Mouse (Mus musculus) T-helper 2 cell (primary cell): ENCODE results near the gene Il4.

ENCODE experiments used
- in situ Hi-C: fragments of 300-600 bp; cut with MboI, MseI; formaldehyde crosslinking; loops from one replicate; pipeline ENCODE4 v1.15.1; 2025; ENCODE audit warnings: high pct_unique_total_duplicates

Il4 gene

DNA sequence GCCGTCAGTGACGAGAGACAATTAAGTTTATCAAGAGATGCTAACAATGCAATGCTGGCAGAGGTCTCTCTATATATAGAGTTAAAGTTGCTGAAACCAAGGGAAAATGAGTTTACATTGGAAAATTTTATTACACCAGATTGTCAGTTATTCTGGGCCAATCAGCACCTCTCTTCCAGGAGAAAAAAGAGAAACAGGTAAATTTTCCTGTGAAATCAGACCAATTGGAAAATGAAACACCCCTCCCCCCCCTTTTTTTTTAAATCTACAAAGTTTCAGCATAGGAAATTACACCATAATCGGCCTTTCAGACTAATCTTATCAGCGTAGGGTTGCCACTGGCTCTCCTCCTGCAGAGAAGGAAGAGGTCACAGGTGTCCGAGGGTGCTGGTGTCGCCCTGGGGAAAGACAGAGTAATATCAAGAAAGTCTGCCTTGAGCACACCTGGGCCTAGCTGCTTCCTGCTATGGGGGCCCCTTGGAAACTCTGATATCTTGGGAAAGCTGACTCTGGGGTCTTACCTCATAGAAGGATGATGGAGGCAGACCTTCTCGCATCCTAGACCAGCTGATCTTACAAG lies at the start of gene Il4:
Il4 (minus strand) TSS at position 51 of the 580 bp plus-strand sequence.
- in situ Hi-C loops, result no loop called here

DNA sequence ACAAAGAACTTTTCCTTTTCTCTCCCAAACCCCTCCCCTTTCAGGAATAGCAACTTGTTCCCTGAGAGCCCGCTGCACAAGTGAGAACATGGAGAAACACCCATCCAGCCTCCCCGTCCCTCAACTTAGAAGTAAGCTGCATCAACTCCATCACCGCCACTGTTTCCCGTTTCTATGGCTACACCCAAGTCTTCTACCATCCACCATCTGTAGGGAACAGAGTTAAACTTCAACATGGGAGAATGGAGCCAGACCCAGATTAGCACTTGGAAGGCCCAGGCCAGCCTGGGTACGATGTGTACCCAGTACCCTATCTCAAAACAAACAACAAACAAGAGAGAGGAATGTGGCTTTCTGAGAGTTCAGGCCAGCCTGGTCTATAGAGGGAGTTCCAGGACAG lies 45.6 kb upstream of the Il4 start:
- in situ Hi-C loops, result no loop called here

GRCm38 (mm10) chr11:53662794-53663674 lies 44.6 kb upstream of the Il4 start:
- in situ Hi-C loops, result no loop called here

GRCm38 (mm10) chr11:53657828-53658227 lies 39.4 kb upstream of the Il4 start:
- in situ Hi-C loops, result no loop called here

DNA sequence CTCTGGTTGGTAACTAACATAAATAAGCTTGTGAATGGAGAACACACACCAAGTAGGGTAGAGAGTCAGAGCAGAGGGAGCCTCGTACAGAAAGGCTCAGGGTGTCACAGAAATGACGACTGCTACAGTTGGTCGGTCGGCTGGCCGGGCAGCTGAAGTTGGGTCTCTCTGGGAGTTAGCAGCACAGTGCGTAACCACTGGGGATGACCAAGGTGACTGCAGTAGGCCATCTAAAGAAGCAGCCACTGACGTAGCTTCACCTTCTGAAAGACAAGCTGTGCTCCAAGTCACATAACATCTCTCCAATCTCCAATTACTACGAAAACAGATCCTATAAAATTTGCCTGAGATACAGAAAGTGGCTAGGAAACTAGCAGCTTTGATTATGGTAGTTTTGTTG lies 38.9 kb upstream of the Il4 start:
- in situ Hi-C loops, result no loop called here

DNA sequence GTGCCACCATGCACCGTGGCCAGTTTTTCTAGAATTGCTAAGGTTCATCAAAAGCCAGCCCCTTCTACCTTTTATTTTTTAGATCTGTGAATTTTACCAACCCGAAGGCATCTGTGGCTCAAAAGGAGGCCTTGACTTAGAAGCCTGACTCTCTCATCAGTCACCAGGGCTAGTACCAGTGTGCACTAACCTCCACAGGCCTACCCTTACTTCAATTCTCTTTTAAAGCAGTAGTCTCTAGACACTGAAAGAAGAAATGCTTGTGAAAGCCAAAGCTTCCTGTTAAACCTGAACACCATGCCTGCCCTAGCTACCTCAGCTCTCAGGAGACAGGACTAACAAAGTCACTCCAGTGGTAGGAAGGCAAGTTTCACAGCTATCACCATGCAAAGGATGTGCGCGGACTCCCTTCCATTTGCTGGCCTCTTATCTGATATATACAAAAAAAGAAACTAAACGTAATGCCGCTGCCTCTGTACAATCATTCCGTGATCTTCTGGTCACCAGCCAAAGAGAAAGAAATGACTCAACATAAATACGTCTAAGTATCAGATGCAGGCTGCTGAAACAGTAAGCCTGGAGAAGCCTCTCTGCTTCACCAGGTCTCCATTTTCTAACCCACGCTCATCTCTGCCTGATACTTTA lies 38.2 kb upstream of the Il4 start:
- in situ Hi-C loops, result no loop called here

- in situ Hi-C loops, result no loop called here
Measured at GRCm38 (mm10) chr11:53655043-53655442, 36.6 kb upstream of the Il4 start.

GRCm38 (mm10) chr11:53652427-53652826 lies 34.0 kb upstream of the Il4 start:
- in situ Hi-C loops, result no loop called here

DNA sequence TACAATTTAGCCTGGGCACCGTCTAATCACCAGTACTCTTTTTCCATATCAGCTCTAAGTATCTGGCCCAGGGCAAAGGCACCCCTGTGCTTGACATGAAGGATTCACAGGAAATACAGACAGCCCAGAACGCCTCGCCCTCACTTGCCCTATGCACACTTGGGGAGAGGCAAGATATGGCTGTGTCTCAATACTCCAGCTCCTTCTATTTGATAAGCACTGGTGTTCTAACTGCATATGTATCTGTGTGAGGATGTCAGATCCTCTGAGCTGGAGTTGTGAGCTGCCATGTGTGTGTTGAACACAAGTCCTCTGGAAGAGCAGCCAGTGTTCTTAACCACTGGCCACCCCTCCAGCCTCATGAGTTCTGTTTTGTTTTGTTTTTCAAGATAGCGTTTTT lies 33.0 kb upstream of the Il4 start:
- in situ Hi-C loops, result no loop called here

- in situ Hi-C loops, result no loop called here
Measured at GRCm38 (mm10) chr11:53644017-53644416, 25.5 kb upstream of the Il4 start.

GRCm38 (mm10) chr11:53642744-53643279 lies 24.3 kb upstream of the Il4 start:
- in situ Hi-C loops, result no loop called here

GRCm38 (mm10) chr11:53637803-53638260 lies 19.4 kb upstream of the Il4 start:
- in situ Hi-C loops, result no loop called here

DNA sequence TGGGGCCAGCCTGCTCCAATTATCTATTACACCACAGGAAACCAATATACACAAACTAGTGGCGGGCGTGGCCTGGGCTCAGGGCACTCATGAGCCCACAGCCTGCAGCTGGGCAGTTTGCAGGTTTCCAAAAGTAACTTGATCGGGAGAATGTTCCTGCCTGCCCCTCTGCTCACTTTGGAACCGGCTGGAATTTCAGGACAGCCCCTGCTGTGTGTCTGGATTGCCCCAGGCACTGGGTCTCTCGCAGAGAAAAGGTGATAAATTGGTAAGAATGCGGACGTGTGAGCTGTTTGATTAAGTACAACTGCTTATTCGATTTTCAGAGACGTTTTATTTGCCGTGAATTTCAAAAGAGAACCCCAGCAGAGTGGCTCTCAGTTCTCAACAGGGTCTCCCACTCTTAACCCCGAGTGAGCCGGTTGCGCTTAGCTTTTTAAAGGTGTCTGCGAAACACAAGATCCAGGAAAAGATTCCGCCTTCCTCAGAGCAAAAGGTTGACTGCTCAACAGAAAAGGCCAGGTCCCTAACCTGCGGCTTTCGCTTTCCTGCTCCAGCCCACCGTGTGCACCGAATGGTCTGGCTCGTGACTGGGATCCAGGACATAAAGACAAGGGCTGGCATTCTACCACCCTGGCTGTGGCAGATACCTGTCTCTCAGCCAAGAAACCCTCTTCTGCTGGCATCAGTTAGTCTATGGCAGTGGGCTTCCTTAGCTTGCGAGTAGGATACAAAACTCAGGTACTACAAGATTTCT lies 18.8 kb upstream of the Il4 start:
- in situ Hi-C loops, result no loop called here

DNA sequence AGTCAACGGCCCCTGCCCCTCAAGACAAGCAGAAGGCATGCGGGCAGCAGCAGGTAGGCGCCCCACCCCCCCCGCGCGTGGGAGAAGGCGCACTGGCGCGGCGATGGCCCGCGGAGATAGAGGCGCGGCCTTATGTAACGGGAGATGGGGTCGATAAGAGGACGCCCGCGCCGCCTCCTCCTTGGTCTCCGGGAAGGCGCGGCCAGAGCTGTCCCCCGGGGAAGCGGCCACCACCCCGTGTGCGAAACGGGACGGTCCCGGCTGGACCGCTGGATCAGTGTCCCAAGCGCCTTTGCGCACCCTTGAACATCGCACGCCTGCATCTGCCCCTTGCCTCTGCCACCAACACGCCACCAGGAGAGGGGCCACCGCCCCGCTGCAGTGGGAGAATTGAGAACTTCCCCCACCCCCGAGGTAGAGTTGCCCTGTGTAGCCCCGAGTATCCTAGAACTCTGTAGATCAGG lies 17.7 kb upstream of the Il4 start:
- in situ Hi-C loops, result no loop called here

GRCm38 (mm10) chr11:53635590-53636182 lies 17.2 kb upstream of the Il4 start:
- in situ Hi-C loops, result no loop called here

DNA sequence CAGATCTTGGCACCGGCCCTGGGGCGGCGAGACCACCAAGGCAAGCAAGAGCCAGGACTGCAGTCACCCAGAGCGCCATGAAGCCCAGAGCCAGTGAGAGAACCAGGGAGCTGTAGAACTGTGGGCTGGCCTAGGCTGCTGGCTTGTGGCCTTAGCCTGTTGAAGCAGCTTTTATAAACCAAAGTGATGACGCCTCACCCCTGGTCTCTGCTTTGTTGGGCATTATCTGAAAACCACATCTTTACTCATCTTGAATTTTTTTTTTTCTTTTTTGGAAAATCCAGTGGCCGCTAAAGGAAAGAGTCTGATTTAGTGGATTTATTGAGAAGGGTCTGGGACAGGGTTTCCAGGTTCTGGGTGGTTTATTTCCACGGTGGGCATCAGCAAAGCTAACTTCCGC lies 16.1 kb upstream of the Il4 start, which contains the start of gene Il13:
Il13 (minus strand) TSS at position 147 of the 400 bp plus-strand sequence.
- in situ Hi-C loops, result no loop called here

GRCm38 (mm10) chr11:53633644-53634043 lies 15.2 kb upstream of the Il4 start:
- in situ Hi-C loops, result no loop called here

GRCm38 (mm10) chr11:53632122-53632733 lies 13.8 kb upstream of the Il4 start:
- in situ Hi-C loops, result no loop called here

DNA sequence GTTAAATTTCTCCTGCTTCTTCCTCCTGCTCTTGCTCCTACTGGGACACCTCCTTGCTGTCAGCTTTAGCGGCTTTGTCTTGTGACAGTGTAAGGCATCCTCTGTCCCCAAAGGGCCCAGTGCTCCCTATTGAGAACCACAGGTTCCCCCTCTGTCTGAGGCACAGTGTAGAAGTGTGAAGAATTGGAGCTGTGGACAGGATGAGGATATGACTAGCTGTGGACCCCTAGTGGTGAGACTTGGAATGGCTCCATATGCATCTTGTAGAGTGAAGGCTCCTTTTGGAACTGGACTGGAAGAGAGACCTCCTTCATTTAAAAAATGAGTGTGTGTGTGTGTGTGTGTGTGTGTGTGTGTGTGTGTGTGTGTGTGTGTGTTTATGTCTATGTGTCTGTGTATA lies 9.4 kb upstream of the Il4 start:
- in situ Hi-C loops, result no loop called here

DNA sequence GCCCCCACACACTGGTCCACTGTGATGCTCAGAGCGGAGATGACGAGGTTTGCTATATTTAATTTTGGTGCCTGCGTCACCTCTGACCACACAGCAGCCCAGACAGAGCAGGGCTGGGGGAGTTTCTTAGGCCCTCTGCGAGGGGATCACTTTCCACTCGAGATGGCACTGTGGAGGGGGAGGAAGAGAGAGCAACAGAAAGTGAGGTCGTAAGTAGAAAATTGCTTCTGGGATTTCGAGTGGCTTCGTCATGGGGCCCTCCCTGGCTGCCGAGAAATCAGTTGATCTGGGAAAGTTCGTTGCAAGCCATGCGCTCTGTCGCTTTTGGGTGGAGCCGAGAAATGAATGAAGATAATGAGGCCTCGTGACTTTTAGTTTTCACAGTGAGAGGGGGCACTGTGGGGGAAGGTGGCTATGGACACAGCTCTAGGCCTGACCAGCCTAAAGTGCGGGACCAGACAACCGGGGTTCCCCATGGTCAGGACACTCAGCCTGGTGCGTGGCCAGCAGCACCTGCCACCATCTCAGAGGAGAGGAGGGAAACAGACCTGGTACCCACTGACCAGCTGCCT lies 8.4 kb upstream of the Il4 start:
- in situ Hi-C loops, result no loop called here
